Mouse (Mus musculus) midbrain, embryonic 15.5 days (tissue): Measurements from ENCODE around the gene Kazn. TPM values are rescaled to one million over a fixed set of nuclear protein-coding genes. Genes with fewer than 3 reads are reported as not detected.

Source experiments
- ATAC-seq: fragments of 200-750 bp; cut with Nextera tagmentation; replicated peaks from 2 replicates; pipeline ENCODE4 v1.8.0; 2017; ENCODE audit warnings: moderate TSS enrichment
- H3K27ac ChIP-seq: fragments of 300-500 bp; sonication (generic); 2 replicates; pipeline ENCODE4 v1.5.1; 2015; ENCODE audit warnings: mild to moderate bottlenecking, inconsistent platforms
- H3K27me3 ChIP-seq: fragments of 300-500 bp; sonication (generic); replicated peaks from 2 replicates; pipeline ENCODE4 v1.6.1; 2015; ENCODE audit warnings: inconsistent platforms
- H3K36me3 ChIP-seq: fragments of 300-500 bp; sonication (generic); replicated peaks from 2 replicates; pipeline ENCODE4 v1.6.1; 2015; ENCODE audit warnings: inconsistent platforms
- H3K4me1 ChIP-seq: fragments of 300-500 bp; sonication (generic); 2 replicates; pipeline ENCODE4 v1.6.1; 2015; ENCODE audit warnings: inconsistent platforms
- H3K4me2 ChIP-seq: fragments of 300-500 bp; sonication (generic); 2 replicates; pipeline ENCODE4 v1.6.1; 2015; ENCODE audit warnings: inconsistent platforms, mild to moderate bottlenecking, moderate library complexity
- H3K4me3 ChIP-seq: fragments of 300-500 bp; sonication (generic); 2 replicates; pipeline ENCODE4 v1.5.1; 2015; ENCODE audit warnings: mild to moderate bottlenecking, inconsistent platforms
- H3K9ac ChIP-seq: fragments of 300-500 bp; sonication (generic); 2 replicates; pipeline ENCODE4 v1.6.1; 2015; ENCODE audit warnings: mild to moderate bottlenecking, inconsistent platforms
- H3K9me3 ChIP-seq: fragments of 300-500 bp; sonication (generic); 2 replicates; pipeline ENCODE4 v1.6.1; 2016; ENCODE audit warnings: inconsistent platforms
- WGBS: fragments of 180-500 bp; shearing (Covaris S2); methylation state at CpG from one replicate; pipeline ENCODE4 v1.1.7; 2015; ENCODE audit warnings: mixed read lengths; 5-methylcytosine and 5-hydroxymethylcytosine counted together
- polyA plus RNA-seq: library from polyadenylated mRNA; unstranded; fragments of >200 nt; fragmentation: Nextera tagmentation; extraction: Ambion mirVana; gene quantifications from 2 replicates; pipeline ENCODE4 v1.2.1, GENCODE M21; 2015

Gene Kazn
- polyA plus RNA-seq, 1 experiment from 2014 or later, result 33.6 TPM

DNA sequence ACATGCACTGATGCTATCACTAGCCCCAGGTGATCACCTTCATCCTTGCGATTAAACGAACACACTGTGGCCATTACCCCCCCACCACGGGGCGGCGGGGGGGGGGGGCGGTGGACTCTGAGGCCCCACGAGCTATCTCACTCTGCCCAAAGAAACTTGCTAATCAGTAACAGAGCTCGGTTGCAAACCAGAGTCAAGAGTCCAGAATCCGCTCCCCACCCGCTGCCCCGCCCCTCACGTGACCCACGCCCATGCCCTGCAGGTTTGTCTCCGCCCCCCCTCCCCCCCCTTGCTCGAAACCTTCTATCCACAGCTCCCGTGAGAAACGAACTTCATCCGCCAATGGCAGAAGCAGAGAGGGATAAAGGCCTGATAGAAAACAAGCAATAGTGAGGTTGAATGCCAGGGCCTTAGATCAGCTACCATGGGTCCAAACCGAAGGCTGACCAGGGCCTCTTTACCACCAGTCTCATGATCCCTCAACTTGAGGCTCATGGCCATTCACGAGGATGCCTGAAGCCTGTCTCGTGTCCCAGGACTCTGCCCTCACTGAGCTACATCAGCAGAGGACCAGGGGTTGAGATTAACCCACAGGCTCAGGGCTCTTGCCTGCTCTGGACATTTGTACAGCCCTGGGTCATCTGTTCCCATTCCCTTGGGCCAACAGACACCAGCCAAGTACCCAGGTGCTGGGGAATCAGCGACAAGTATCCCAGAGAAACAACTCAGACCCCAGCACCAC lies 186.6 kb downstream of the Kazn start:
- Histone ChIP-seq H3K4me3 (no peak overlapping the region), H3K27ac (no peak overlapping the region), H3K36me3 (no peaks in the 10 kb centered on the region), H3K4me2 (no peak overlapping the region), H3K9ac (no peak overlapping the region), H3K4me1 (0 out of 2 replicates have a peak, but pooled peaks cover 2% of the 10 kb centered on the region), H3K9me3 (no peaks in the 10 kb centered on the region), H3K27me3 (no peaks in the 10 kb centered on the region)
- 59% methylated on average over 22 of the region's 22 CpGs for WGBS
- ATAC-seq, result no peak

Other genes starting within 250 kb of the Kazn start
- 3.7 and 4.2 TPM in 2 replicates for gene Fhad1, start 224.3 kb downstream of the Kazn start, polyA plus RNA-seq
- gene Tmem51, start 155.1 kb downstream of the Kazn start, polyA plus RNA-seq, result 8.1 and 8.5 TPM in 2 replicates